Mouse (Mus musculus): ENCODE results near the gene Plekhg6. TPM values are rescaled to one million over a fixed set of nuclear protein-coding genes. Genes with fewer than 3 reads are reported as not detected.

The Plekhg6 gene
- polyA plus RNA-seq, 1 experiment from 2014 or later = 0.12 TPM

- peak; percentile 45 for DNase-seq (ENCODE audit: low spot score)
- H3K36me3 ChIP-seq = no peaks in the 10 kb centered on the region
- H3K4me3 ChIP-seq = peak overlapping the region; percentile 35
- H3K27ac ChIP-seq (replicated peaks) = peak overlapping the region; percentile 23; the same call in 1 of the 2 replicates
- peaks cover 88% of the 10 kb centered on the region for H3K27me3 ChIP-seq (ENCODE audit: low read depth, poor library complexity, severe bottlenecking)
- 37% methylated on average over 16 of the region's 16 CpGs for WGBS
- peaks cover 37% of the 10 kb centered on the region for H3K4me1 ChIP-seq
- H3K9me3 ChIP-seq (replicated peaks) = no peaks in the 10 kb centered on the region
These were observed 2.8 kb downstream of the Plekhg6 start for GRCm38 (mm10) chr6:125377582-125378451.

DNA sequence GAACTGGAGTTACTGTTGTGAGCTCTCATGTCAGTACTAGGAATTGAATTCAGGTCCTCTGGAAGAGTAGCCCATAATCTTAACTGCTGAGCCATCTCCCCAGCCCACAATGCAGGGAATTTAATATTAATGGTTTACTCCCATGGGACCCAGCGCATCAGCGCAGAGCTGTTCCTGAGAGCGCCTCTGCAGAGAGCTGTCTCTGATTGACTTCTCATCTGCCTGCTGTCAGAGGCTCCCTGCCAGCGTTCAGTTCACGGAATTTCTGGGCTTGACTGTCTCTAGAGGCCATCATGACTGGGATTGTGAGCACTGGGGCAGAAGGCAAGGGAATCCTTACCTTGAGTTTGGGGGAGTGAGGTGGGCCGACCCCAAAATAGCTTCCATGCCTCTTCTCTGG is 3.6 kb downstream of the Plekhg6 start:
- H3K27me3 ChIP-seq (ENCODE audit: low read depth, poor library complexity, severe bottlenecking) = peaks cover 88% of the 10 kb centered on the region

DNA sequence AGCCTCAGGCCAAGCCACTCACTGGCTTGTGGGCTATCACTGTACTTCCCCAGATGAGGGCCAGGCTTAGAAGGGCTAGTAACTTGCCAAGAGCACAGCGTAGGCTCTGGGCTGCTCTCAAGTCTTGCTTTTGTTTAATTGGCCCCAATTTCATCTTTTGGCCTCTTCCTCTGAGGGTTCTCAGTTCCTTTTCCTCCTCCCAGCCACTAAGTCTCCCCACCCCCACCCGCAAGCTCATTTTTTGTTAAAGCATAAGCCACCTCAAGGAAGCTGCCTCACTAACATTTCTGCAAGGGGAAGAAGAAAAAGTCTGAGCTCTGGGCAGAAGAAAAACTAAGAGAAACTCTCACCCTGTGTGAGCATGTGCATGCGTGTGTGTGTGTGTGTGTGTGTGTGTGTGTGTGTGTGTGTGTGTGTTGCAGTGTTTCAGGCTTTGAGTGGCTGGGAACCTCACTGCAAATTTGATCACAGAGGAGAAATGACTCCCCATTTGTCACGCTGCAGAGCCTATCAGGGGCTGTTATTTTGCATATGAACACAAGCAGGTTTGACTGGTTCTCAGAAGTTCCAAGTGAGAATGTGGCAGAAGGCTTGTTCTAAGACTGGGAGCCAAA is 12.7 kb downstream of the Plekhg6 start:
- WGBS = 57% methylated on average over 4 of the region's 4 CpGs
- Histone ChIP-seq H3K27me3 (ENCODE audit: low read depth, poor library complexity, severe bottlenecking) (peaks cover 48% of the 10 kb centered on the region), H3K9me3 (replicated peaks) (no peaks in the 10 kb centered on the region), H3K4me1 (peaks cover 39% of the 10 kb centered on the region), H3K27ac (replicated peaks) (no peak overlapping the region), H3K36me3 (no peaks in the 10 kb centered on the region), H3K4me3 (no peak overlapping the region)
- DNase-seq (ENCODE audit: low spot score) = no peak

More for the DNA sequence above, 3.6 kb downstream of the Plekhg6 start:
- Histone ChIP-seq H3K4me1 (peaks cover 37% of the 10 kb centered on the region), H3K9me3 (replicated peaks) (no peaks in the 10 kb centered on the region), H3K27ac (replicated peaks) (no peak overlapping the region), H3K36me3 (no peaks in the 10 kb centered on the region), H3K4me3 (no peak overlapping the region)
- 53% methylated on average over 6 of the region's 6 CpGs for WGBS
- DNase-seq (ENCODE audit: low spot score) = no peak

- H3K9me3 ChIP-seq (replicated peaks) = no peaks in the 10 kb centered on the region
- 75% methylated on average over 1 of the region's 1 CpGs for WGBS
- H3K27me3 ChIP-seq (ENCODE audit: low read depth, poor library complexity, severe bottlenecking) = peaks cover 52% of the 10 kb centered on the region
- no peak overlapping the region for H3K4me3 ChIP-seq
- DNase-seq (ENCODE audit: low spot score) = no peak
- peaks cover 52% of the 10 kb centered on the region for H3K4me1 ChIP-seq
- H3K27ac ChIP-seq (replicated peaks) = no peak overlapping the region
- H3K36me3 ChIP-seq = no peaks in the 10 kb centered on the region
These were observed 14.5 kb downstream of the Plekhg6 start for GRCm38 (mm10) chr6:125366133-125366532.

GRCm38 (mm10) chr6:125365522-125365921 is 15.1 kb downstream of the Plekhg6 start:
- 86% methylated on average over 5 of the region's 5 CpGs for WGBS
- no peaks in the 10 kb centered on the region for H3K9me3 ChIP-seq (replicated peaks)
- DNase-seq (ENCODE audit: low spot score) = no peak
- H3K27ac ChIP-seq (replicated peaks) = no peak overlapping the region
- peaks cover 2% of the 10 kb centered on the region; the same call in 1 of the 2 replicates for H3K36me3 ChIP-seq
- H3K4me3 ChIP-seq = no peak overlapping the region
- peaks cover 58% of the 10 kb centered on the region for H3K27me3 ChIP-seq (ENCODE audit: low read depth, poor library complexity, severe bottlenecking)
- H3K4me1 ChIP-seq = peaks cover 55% of the 10 kb centered on the region

DNA sequence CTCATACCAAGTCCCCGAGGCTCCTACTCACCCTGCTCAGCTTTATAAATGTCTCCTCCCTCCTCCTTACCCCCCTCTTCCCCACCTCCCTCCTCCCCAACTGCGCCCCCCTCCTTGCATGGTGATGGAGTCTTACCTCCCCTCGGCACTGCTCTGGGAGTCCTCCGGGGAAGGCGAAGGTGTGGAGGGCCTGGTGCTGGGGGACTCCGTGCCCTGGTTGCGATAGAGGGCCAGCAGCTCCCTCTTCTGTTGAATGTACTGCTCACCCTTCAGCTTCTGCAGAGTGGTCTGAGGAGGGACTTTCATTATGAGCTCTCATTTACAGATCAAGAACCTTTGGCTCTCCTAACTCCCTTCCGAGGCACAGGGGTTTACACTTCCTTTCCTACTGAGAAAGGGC is 16.1 kb downstream of the Plekhg6 start:
- Histone ChIP-seq H3K36me3 (peaks cover 4% of the 10 kb centered on the region; the same call in 1 of the 2 replicates), H3K4me1 (peaks cover 55% of the 10 kb centered on the region), H3K9me3 (replicated peaks) (no peaks in the 10 kb centered on the region), H3K27me3 (ENCODE audit: low read depth, poor library complexity, severe bottlenecking) (peaks cover 64% of the 10 kb centered on the region), H3K27ac (replicated peaks) (no peak overlapping the region), H3K4me3 (no peak overlapping the region)
- 4% methylated on average over 8 of the region's 8 CpGs for WGBS
- DNase-seq (ENCODE audit: low spot score) = no peak

GRCm38 (mm10) chr6:125363451-125364242 is 16.9 kb downstream of the Plekhg6 start:
- Histone ChIP-seq H3K4me1 (peaks cover 48% of the 10 kb centered on the region), H3K36me3 (peaks cover 11% of the 10 kb centered on the region; the same call in 1 of the 2 replicates), H3K4me3 (peak overlapping the region; percentile 39), H3K27me3 (ENCODE audit: low read depth, poor library complexity, severe bottlenecking) (peaks cover 72% of the 10 kb centered on the region), H3K9me3 (replicated peaks) (no peaks in the 10 kb centered on the region), H3K27ac (replicated peaks) (no peak overlapping the region)
- WGBS = 7% methylated on average over 23 of the region's 23 CpGs
- DNase-seq (ENCODE audit: low spot score) = no peak

DNA sequence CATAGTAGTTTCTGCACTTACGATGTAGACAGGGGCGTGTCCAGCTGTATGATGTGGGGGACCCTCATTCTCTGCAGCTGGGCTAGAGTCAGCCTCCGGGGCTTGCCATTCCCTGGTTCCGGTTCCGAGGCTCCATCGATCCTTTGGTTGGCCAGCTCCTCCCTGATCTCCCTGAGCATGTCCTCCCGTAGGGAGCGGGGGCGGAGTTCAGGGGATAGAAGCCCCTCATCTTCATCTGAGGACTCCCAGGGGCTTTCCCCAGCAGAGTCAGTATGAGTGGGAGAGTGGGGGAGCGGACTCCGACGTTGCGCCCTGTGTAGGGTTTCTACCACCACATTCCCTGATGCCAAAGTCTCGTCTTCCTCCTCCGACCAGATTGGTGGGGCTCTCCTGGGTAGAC is 17.6 kb downstream of the Plekhg6 start:
- H3K4me1 ChIP-seq = peaks cover 42% of the 10 kb centered on the region
- peak overlapping the region; percentile 39 for H3K4me3 ChIP-seq
- H3K36me3 ChIP-seq = peaks cover 17% of the 10 kb centered on the region
- DNase-seq (ENCODE audit: low spot score) = no peak
- 14% methylated on average over 15 of the region's 15 CpGs for WGBS
- no peaks in the 10 kb centered on the region for H3K9me3 ChIP-seq (replicated peaks)
- H3K27ac ChIP-seq (replicated peaks) = no peak overlapping the region
- H3K27me3 ChIP-seq (ENCODE audit: low read depth, poor library complexity, severe bottlenecking) = peaks cover 78% of the 10 kb centered on the region

GRCm38 (mm10) chr6:125361467-125362291 is 18.9 kb downstream of the Plekhg6 start:
- H3K27me3 ChIP-seq (ENCODE audit: low read depth, poor library complexity, severe bottlenecking) = peaks cover 78% of the 10 kb centered on the region

GRCm38 (mm10) chr6:125360846-125361245 is 19.7 kb downstream of the Plekhg6 start:
- WGBS = 46% methylated on average over 9 of the region's 9 CpGs
- Histone ChIP-seq H3K27me3 (ENCODE audit: low read depth, poor library complexity, severe bottlenecking) (peaks cover 78% of the 10 kb centered on the region), H3K4me1 (peaks cover 42% of the 10 kb centered on the region), H3K4me3 (0 out of 2 replicates have a peak overlapping the region, but pooled peaks have one; percentile 40), H3K9me3 (replicated peaks) (no peaks in the 10 kb centered on the region), H3K36me3 (peaks cover 28% of the 10 kb centered on the region), H3K27ac (replicated peaks) (no peak overlapping the region)
- DNase-seq (ENCODE audit: low spot score) = no peak

More at GRCm38 (mm10) chr6:125361467-125362291, 18.9 kb downstream of the Plekhg6 start:
- Histone ChIP-seq H3K27ac (replicated peaks) (no peak overlapping the region), H3K4me1 (peaks cover 36% of the 10 kb centered on the region), H3K4me3 (peak overlapping the region; percentile 40), H3K36me3 (peaks cover 28% of the 10 kb centered on the region), H3K9me3 (replicated peaks) (no peaks in the 10 kb centered on the region)
- WGBS = 13% methylated on average over 38 of the region's 38 CpGs
- DNase-seq (ENCODE audit: low spot score) = no peak

- peaks cover 50% of the 10 kb centered on the region for H3K4me1 ChIP-seq
- peaks cover 28% of the 10 kb centered on the region for H3K36me3 ChIP-seq
- H3K9me3 ChIP-seq (replicated peaks) = no peaks in the 10 kb centered on the region
- H3K27me3 ChIP-seq (ENCODE audit: low read depth, poor library complexity, severe bottlenecking) = peaks cover 82% of the 10 kb centered on the region
- no peak overlapping the region for H3K4me3 ChIP-seq
- WGBS = 56% methylated on average over 9 of the region's 9 CpGs
- no peak overlapping the region for H3K27ac ChIP-seq (replicated peaks)
- no peak for DNase-seq (ENCODE audit: low spot score)
These were observed 20.6 kb downstream of the Plekhg6 start for GRCm38 (mm10) chr6:125359999-125360398.

- 91% methylated on average over 15 of the region's 15 CpGs for WGBS
- Histone ChIP-seq H3K4me1 (peaks cover 38% of the 10 kb centered on the region), H3K27ac (replicated peaks) (no peak overlapping the region), H3K27me3 (ENCODE audit: low read depth, poor library complexity, severe bottlenecking) (peaks cover 74% of the 10 kb centered on the region), H3K9me3 (replicated peaks) (no peaks in the 10 kb centered on the region), H3K36me3 (peaks cover 28% of the 10 kb centered on the region), H3K4me3 (no peak overlapping the region)
- DNase-seq (ENCODE audit: low spot score) = no peak
These were observed 23.3 kb downstream of the Plekhg6 start for GRCm38 (mm10) chr6:125357334-125357733.
